Mouse (Mus musculus) layer of hippocampus, adult 11-12 months (tissue): ENCODE results near the gene Gm11639.

ENCODE experiments used
- DNase-seq: peaks from one replicate; pipeline ENCODE4 v3.0.0; 2022; ENCODE audit warnings: low spot score

The Gm11639 gene

GRCm38 (mm10) chr11:104704097-104704496 is 18.6 kb downstream of the Gm11639 start:
- no peak for DNase-seq

- no peak for DNase-seq
These were observed 21.6 kb downstream of the Gm11639 start for GRCm38 (mm10) chr11:104707084-104707483.

GRCm38 (mm10) chr11:104744995-104745568 is 59.6 kb downstream of the Gm11639 start:
- no peak for DNase-seq

- no peak for DNase-seq
These were observed 80.3 kb downstream of the Gm11639 start for GRCm38 (mm10) chr11:104765762-104766161.

- DNase-seq, result no peak
These were observed 81.6 kb downstream of the Gm11639 start for GRCm38 (mm10) chr11:104767068-104767467.

GRCm38 (mm10) chr11:104768072-104768471 is 82.6 kb downstream of the Gm11639 start:
- DNase-seq, result peak; percentile 37

- no peak for DNase-seq
These were observed 93.3 kb downstream of the Gm11639 start for GRCm38 (mm10) chr11:104778796-104779195.

DNA sequence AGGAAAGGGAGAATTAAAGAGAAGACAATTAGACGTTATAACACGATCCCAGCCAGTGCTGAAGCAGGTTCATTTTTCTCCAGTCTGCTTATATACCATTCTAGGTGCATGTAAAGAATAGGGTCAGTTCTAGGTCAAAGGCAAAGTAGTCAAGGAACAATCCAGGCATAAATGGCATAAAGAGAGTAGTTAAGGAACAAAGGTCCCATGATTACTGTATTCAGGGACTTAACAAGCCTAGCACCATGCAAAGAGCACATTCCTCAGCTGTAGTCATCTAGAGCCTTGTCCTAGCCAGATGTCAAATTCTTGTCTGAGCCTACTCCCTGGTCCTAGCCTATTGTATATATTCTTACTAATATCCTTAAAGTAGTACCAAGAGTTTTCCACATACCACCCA is 259.2 kb downstream of the Gm11639 start:
- DNase-seq, result no peak

DNA sequence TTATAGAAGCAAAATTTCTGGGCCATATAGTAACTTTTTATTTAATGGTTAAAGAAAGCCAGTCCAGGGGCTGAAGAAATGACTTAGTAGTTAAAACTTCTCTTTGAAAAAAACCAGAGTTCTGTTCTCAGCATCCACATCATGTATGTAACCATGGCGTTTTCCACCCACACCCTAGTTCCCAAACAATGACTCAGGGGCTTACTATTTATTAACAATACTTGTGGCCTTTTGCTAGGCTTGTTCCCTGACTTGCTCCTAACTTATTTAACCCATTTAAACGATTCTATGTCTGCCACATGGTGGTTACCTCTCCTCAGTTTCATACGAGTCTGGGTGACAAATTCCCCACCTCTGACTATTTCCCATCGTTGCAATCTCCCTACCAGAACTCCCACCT is 266.8 kb downstream of the Gm11639 start:
- DNase-seq, result no peak

DNA sequence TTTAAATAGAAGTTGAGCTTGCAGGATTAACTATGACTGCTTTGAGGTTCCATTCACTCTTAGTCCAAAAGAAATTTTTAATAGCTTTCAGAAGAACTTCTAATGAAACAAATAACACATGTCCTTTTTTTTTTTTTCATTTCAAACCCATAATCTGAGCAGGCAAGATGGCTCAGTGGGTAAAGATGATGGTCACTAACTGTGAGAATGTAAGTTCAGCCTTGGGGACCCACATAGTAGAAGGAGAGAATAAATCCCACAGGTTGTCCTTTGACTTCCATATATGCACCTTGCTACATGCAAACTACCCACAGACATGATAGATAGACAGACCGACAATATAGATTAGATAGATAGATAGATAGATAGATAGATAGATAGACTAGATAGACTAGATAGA is 282.4 kb downstream of the Gm11639 start:
- no peak for DNase-seq

DNA sequence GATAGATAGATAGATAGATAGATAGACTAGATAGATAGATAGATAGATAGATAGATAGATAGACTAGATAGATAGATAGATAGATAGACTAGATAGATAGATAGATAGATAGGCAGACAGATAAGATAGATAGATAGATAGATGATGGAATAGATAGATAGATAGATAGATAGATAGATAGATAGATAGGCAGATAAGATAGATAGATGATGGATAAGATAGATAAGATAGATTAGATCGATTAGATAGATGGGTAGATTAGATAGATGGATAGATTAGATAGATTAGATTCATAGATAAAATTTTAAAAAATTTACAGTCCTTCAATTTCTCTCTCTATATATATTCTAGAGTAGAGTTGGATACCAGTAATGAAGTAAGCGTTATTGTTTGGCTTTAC is 282.9 kb downstream of the Gm11639 start:
- no peak for DNase-seq

DNA sequence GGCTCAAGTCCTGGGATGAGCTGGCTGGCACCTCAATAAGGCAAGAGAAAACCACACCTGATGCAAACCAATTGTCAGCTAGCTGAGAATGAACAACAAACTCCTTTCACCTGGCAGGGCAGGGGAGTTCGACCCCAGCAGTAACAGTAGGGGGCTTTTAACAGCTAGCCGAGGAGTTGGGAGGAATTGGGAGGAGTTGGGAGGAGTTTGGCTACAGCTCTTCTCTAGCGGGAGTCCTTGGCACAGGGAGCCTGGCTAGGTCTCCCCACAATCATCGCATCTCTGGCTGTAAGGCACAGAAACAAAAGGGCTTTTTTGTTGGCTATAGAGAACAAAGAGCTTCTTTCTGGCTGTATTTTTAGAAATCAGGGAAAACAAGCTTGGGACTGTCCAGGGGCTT is 285.8 kb downstream of the Gm11639 start:
- peak; percentile 20 for DNase-seq

DNA sequence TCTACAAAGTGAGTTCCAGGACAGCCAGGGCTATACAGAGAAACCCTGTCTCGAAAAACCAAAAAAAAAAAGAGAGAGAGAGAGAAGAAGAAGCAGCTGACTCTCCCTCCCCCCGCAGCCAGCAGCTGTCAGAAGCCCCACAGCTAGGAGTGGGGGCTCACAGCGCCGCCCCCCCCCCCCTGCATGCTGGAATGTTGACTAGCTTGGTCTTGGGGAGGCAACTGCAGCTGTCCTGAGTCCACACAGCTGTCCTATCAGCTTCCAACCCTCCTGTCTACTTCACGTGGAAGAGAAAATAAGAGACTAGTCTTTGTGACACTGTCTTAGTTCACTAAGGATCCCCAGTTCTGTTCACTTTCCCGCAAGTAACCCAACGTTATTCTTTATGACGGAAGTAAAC is 287.0 kb downstream of the Gm11639 start:
- no peak for DNase-seq

- no peak for DNase-seq
These were observed 292.5 kb downstream of the Gm11639 start for GRCm38 (mm10) chr11:104977976-104978375.

DNA sequence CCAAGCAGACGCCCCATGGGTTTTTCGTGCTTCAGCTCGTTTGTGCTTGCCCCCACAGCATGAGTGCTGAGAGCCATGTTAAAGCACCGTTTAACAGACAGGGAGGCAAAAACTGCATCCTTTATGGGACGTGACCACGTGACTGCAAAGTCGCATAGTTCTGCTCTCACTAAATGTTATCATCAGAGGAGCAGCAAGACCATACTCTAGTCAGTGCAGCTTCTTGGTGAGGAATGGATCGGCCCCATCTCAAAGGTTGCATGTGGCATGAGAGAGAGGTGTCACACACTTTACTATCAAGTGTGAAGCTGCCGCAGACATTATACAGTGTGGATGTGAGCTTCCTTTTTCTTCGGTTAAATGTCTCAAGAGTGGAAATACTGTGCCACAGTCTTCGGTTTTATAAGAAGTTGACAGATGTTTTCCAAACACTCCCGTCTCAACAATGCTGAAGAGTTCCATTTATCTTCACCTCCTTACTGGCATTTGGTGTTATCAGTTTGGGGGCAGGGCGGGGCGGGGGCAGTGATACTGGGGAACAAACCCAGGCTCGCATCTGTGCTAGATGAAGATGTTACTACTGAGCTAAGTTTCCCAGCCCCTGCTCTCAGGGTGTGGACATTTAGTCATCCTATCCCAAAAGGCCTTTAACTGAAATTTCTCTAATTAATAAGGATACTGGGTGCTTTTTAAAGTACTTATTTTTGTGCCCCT is 296.0 kb downstream of the Gm11639 start:
- no peak for DNase-seq

DNA sequence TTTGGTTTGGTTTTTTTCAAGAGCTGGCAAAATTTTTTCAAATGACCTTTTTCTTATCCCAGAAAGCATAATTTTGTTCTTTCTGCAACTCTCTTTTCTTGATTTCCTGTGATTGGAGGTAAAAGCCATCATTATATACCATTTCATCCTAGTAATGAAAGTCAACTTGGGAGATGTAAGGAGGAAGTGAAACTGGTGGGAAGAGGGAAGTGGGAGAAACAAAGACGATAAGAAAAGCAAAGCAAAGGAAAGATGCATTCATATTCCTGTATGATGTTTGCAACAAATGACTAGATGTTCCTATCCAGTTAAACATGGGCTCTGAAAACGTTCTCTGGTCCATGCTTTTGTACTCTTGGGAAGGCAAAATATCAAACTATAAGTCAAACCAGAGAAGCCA is 323.7 kb downstream of the Gm11639 start:
- DNase-seq, result no peak

- peak; percentile 5 for DNase-seq
These were observed 335.6 kb downstream of the Gm11639 start for GRCm38 (mm10) chr11:105021071-105021470.

DNA sequence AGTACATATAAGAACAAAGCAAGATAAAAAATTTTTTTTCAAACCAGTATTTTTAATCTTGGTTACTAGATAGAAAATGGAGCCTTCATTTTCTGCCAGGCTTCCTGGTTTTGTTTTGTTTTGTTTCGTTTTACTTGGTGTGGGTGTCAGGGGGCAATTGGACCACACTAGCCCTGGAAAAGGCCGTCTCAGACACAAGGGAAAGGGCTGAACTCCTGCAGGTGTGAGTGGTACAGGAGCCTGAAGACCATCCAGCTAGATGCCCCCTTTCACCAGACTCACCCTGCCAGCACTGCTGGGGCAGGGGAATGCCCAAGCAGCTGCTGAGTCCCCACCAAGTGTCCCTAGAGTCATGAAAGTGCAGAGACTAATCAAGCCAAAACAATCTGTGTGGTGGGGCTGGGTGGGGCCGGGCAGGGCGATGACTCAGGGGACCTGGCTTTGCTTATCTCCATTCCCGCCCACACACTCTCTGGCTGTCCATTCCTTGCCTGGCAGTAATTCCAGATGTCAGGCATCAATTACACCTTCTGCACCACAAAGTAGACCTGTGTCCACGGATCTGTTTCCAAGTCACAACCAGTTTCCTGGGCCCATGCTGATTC is 343.3 kb downstream of the Gm11639 start:
- DNase-seq, result no peak

DNA sequence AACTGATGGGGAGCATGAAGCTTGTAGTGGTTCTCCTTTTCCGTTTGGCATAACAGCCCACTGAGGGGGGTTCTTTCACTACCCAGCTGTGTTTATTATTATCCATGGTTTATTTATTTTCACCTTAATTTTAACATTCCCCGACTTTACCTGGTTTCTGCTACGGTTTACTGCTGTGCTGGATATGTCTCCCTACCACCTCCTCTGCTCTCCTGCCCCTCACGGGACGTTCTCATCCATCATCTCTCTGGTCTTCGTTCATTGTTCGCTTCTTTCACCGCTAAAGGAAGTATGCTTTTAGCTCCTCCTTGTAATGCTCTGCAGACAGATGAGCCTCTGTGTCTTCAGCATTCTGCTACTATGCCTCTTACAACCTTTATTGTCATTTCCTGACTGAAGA is 344.0 kb downstream of the Gm11639 start:
- DNase-seq, result no peak

- DNase-seq, result no peak
These were observed 344.7 kb downstream of the Gm11639 start for GRCm38 (mm10) chr11:105030229-105030628.

DNA sequence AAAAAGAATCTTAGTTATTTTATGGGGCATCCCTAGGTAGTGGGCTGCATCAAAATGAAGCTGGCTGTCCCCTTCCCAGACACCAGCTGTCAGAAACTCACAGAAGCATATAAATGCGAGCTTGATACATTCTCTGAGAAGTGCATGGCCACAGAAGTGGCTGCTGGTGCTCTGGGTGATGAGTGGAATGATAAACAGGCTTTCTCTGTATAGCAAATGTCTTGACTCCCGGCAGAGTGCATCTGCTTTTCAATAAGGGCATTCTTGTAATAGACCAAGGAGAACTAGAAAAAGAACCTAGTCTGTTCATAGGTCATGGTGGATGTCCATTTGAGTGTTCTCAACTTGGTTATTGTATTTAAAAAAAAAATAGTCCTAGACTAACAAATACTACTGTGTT is 345.6 kb downstream of the Gm11639 start:
- no peak for DNase-seq

GRCm38 (mm10) chr11:105035081-105035480 is 349.6 kb downstream of the Gm11639 start:
- no peak for DNase-seq

DNA sequence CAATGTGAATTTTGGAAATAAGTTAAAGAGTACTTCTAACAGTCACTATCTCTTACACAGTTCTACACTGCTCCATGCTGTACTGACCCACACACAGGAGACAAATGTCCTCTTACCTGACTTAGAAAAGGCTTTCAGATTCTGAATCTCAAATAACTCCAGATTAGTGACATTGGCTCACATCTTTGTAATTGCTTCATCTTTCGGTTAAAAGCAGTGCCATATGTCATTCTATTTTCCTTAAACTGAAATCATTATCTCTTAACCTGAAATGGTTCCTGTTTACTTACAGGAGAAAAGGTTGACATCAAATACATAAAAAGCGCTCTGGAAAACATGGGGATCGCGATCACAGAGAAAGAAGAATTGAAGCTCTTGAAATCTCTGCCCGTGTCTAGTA is 377.8 kb downstream of the Gm11639 start, which contains the start of gene Efcab3:
TSS of gene Efcab3 (plus strand) at position 301 of the 400 bp plus-strand sequence.
- DNase-seq, result no peak
